Mouse (Mus musculus): ENCODE measurements around the gene Hoxa11.

Gene Hoxa11

DNA sequence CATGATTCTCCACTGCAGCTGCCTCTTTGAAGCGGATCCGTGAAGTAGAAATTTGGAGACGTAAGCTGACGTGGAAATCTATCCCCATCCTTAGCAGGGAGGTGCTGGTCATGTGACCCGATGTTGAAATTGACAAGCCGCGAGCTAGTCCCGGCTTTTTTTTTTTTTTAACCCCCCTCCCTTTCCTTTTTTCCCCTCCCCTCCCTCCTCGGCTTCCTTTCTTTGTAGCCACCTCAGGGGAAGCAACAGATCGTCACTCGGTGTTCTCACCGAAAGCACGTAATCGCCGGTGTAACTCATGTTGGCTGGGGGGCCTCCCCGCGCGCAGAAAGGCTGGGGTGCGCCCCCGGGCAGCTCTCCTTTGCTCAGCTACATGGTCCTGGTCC lies at the start of gene Hoxa11:
TSS of gene Hoxa11 (minus strand) at position 54 of the 386 bp plus-strand sequence.
- DNase-seq (ENCODE audit: low read depth, low spot score) = no peak

DNA sequence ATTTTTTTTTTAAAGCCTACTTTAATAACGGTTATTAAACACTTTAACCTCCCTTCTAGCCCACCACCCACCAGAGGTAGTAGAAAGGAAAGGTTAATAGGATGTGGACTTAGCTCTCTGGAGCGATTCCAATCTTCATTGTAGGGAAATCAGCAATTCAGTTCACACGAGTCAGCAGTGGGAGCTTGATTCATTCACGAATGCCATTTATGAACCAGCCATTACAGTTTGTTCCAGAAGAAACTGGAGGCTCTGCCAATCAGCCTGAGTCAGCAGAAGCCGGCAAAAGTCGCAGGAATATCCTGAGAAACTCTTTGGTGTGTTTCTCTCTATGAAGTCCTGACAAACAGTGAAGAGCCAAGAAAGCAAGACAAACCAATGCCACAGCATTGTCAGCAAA lies 49.0 kb upstream of the Hoxa11 start:
- no peak for DNase-seq (ENCODE audit: low read depth, low spot score)

GRCm38 (mm10) chr6:52292328-52292727 lies 46.7 kb upstream of the Hoxa11 start:
- no peak for DNase-seq (ENCODE audit: low read depth, low spot score)

DNA sequence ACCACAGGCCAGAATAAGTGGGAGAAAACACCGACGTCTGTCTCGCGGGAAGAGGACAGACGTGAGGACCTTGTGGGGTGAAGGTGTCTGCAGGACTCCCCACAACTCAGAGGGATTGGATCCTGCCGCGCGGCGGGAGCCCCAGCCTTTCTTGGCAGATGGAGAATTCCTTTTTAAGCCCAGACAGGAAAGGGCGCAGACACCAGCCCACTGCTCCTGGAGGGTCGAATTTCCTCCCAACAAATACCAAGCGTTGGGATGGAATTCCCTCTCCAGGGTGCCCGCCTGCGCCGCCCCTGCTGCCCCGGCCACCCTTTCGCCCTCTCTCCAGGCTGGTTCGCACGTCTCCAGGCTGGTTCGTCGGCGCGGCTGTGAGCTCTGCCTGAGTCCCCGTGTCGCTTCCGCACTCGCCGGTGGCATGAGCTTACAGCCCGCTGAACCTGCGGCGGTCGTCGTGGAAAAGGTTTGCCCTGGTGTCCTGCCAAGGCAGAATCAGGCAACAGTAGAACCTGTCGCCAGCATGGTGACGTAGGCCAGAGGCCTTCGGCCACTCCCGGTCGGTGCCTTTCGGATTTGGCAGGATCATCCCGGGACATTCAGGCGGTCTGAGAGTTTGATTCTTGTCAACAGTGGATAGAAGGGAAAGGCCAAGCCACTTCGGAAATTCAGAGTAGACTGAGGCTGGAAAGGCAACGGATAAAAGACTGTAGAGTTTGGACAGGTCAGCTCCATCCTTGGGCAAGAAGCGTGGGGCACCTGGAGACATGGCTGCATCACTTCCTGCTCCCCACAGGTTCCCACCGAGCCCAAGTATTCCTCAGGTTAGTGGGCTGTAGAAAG lies 45.6 kb upstream of the Hoxa11 start:
- no peak for DNase-seq (ENCODE audit: low read depth, low spot score)

DNA sequence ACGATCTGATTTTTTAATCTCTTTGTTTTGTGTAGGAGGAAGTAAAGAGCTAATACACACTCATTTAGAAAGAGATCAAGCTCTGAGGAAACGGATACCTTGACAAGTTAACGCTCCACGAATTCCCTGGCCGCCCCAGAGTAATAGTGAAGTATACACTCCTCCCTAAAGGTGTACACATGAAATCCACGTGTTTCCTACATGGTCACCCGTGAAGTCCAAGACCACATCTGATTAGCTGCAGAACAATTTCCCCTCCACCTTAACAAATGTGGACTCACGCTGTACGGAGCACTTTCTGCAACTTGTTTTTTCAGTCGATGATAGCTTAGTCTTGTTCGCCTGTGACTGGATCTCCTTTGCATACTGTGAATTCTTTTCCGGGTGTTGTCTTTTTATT lies 44.6 kb upstream of the Hoxa11 start:
- DNase-seq (ENCODE audit: low read depth, low spot score) = no peak

DNA sequence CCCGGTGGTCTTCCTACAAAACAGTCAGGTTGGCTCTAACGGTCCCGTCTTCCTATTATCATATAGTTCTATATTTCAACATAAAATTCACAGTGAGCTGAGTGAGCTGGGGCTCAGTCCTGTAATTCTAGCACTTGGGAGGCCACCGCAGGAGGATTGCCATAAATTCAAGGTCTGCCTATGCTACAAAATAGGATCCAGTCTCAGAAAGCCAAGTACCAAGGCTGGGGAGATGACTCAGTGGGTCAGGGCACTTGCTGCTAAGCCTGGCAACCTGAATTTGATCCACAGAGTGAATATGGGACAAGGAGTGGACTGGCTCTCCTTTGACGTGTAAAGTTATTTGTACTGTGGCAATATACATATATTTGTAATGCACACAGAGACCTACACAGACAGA lies 38.3 kb upstream of the Hoxa11 start:
- no peak for DNase-seq (ENCODE audit: low read depth, low spot score)

DNA sequence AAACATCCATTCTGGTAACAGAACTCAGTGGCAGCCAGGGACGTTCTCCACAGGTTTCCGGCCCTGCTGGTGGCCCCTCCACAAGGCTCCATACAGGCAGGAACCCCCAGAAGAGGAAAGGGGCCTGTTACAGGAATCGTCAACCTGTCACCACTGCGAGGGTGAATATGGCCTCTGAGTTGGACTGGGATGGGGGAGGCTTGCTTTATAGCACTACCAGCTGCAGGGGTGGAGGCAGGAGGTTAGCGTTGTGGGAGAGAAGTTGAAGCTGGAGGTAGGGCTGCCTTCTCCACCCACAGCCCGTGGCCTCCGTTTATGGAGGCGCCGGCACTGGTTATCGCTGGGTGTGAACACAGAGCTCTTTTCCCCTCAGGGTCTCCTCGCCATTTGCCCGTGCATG lies 35.5 kb upstream of the Hoxa11 start:
- DNase-seq (ENCODE audit: low read depth, low spot score) = no peak

DNA sequence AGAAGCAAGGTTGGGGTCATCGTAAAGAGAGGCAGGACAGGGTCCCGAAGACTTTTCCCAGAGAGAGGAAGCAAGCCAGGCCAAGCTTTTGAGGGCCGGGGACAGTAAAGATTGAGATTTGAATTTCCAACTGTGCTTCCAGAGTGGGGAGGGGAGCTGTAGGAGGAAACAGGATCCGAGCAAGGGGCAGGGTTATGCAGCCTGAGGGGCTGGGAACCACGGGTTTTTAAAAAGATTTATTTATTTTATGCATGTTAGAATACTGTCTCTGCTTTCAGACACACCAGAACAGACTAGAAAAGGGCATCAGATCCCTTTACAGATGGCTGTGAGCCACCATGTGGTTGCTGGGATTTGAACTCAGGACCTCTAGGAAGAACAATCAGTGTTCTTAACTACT lies 31.3 kb upstream of the Hoxa11 start:
- no peak for DNase-seq (ENCODE audit: low read depth, low spot score)

DNA sequence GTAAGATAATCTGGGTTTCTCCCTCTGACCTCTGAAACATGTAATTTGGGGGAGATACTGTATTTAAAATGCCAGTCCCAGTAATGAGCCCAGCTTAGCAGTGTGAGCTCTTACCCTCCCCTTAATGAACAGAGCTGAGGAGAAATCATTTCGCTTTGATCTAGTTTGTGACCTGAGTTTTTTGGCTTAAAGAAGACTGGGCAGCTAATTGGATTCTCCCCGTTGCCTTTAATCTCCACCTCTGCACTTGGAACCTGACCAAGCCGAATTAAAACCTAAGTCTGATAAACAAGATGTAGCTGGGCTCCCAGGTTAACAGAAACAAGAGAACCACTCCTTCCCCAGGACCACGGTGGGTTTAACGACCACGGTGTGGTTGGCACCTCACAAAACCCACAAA lies 30.8 kb upstream of the Hoxa11 start:
- no peak for DNase-seq (ENCODE audit: low read depth, low spot score)

DNA sequence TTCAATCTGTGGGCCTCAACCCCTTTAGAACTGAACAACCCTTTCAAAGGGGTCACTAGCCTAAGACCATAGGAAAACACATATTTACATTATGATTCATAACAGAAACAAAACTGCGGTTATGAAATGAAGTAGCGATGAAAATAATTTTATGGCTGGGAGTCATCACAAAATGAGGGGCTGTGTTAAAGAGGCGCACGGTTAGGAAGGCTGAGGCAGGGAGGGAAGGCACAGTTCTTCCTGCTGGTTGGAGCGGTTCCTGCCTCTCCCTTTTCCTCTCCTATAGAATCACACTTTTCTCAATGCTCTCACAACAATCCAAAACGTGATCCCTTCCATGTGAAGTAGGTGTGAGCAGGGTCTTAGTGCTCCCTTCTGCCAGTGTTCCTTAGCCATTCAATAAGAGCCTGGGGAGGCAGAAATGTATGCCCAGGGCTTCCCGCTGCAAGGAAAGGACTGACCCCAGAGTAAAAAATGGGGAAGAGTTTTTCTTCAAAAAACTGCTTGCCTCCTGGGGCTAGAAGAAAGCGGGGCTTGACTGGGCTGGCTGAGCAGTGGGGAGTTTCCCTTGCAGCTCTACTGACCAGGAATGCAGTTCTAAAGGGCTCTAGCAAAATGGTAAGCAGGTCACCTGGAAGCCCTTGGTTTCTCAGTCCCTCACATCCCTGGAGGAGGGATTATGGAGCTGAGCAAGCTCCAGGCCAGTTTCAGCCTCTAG lies 30.1 kb upstream of the Hoxa11 start:
- DNase-seq (ENCODE audit: low read depth, low spot score) = no peak

DNA sequence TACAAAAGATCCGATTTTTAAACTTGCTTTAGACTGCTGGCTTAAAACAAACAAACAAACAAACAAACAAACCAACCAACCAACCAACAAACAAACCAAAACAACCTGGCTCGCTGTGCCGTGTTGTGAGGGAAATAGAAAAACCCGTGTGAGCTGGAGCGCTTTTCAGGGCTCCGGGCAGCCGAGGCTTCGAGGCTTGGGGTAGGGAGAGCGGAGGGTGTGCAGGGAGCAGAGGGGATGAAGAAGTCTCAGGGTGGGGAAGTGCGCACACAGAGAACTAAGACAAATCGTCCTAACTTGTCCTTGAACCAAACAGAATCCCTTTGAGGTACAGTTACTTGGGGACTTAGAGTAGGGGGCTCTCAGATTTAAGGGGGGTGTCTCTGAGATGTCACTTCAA lies 29.0 kb upstream of the Hoxa11 start:
- DNase-seq (ENCODE audit: low read depth, low spot score) = no peak

- DNase-seq (ENCODE audit: low read depth, low spot score) = no peak
Observed at GRCm38 (mm10) chr6:52273656-52274280, 28.2 kb upstream of the Hoxa11 start.

GRCm38 (mm10) chr6:52272766-52273655 lies 27.4 kb upstream of the Hoxa11 start:
- no peak for DNase-seq (ENCODE audit: low read depth, low spot score)

DNA sequence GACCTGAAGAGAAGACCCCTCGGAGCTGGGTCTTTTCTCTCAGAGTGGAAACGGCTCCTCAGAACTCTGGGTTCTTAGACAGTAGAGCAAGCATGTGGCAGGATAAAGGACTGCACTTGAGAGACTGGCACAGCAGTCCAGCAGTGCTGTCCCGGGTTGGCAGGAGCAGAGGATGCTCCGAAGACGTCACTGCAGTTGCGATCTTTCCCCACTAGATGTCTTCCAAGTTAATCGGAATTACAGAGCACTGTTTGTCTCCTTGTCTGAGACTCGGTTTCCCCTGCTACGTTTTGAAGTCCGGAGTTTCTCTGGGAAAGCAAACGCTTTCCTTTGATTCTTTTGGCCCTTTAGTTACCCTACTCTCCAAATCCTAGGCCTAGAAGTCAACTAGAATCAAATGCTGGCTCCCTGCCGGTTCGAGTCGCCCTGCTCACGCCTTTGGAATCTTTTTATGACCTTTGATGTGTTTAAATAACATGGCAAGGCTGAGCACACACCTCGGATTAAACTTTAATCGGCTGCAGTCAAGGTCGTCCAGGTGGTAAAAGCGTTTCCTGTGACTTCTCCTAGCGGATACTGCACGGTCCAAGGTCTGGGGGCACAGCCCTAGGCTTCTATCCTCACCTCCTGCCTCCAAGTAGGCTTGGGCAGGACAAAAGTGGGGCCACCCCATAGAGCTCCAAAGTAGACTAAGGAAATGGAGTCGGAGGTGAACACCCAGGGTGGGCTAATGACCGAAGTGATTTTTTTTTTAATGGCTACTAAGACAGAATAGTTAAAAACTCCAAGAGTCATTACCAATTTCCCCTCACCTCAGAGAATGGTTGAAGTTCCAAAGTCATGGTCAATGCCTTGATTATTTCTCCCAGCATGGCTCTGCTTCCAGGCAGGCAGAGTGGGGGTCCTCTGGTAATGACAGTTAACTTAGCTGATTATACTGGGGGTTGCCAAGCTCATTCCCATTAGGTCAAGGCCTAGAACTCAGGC lies 25.2 kb upstream of the Hoxa11 start:
- no peak for DNase-seq (ENCODE audit: low read depth, low spot score)

GRCm38 (mm10) chr6:52268756-52269155 lies 23.1 kb upstream of the Hoxa11 start:
- no peak for DNase-seq (ENCODE audit: low read depth, low spot score)

DNA sequence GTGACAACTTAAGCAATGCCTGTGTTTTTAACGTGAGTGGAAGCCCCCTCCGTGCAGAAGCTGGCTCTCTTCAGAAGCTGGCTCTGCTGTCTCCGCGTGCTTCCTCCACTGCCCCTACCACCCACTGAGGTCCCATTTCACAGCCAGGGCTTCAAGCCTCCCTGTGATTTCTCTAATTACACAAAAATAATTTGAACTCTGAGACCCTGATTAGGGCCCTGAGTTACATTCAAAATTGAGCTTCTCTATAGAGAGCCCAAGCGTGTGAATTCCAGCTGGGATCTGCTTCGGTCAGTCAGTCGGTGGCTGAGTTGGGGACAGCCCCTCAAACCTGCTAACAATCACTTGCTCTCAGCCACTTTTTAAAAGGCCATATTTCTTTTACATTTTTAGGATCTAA lies 22.7 kb upstream of the Hoxa11 start:
- no peak for DNase-seq (ENCODE audit: low read depth, low spot score)

DNA sequence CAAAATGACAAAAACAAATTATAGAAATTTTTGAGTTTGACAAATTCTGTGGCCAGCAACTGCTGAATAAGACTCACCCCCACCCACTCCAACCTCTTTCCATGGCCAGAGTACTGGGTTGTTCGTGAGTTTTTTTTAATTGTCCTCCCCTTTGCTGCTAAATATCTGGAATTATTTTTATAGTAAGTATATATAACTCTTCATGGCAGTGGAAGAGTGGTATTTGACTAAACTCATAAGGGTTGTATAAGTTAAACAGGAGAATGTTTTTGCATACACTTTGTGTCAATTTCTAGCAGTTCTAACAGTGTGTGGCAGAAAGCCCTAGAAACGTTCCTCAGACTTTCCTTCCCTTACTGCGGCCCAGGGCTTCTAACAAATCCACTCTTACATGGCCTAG lies 22.1 kb upstream of the Hoxa11 start:
- DNase-seq (ENCODE audit: low read depth, low spot score) = no peak

DNA sequence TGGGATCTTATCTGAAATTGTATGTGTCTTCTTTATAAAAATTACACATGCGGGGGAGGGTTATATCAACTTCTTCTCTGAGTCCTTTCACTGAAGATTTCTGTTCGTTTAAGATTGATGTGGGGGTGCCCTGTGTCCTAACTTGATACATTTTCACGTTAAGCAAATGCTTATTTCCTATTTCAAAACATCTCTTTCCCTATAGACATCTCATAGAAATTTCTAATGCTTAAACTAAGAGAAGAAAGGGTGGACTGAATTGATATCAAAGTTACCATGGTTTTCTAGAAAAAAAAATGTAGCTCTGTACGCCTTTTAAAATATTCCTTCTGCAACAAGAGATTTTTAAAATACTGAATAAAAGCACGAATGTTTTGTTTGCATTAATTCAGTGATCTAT lies 21.6 kb upstream of the Hoxa11 start:
- no peak for DNase-seq (ENCODE audit: low read depth, low spot score)

GRCm38 (mm10) chr6:52266666-52266985 lies 21.0 kb upstream of the Hoxa11 start:
- DNase-seq (ENCODE audit: low read depth, low spot score) = no peak

GRCm38 (mm10) chr6:52265913-52266665 lies 20.5 kb upstream of the Hoxa11 start:
- DNase-seq (ENCODE audit: low read depth, low spot score) = no peak

Data from mesoderm, embryonic 11.5 days (tissue).